Mouse (Mus musculus): Measurements from ENCODE around the gene Sgsm2. TPM values are rescaled to one million over a fixed set of nuclear protein-coding genes. Genes with fewer than 3 reads are reported as not detected.

Sgsm2 gene
- total and polyA plus RNA-seq, 2 experiments from 2014 or later: 2.3 to 11.7 TPM

GRCm38 (mm10) chr11:74880999-74881398 lies 15.9 kb downstream of the Sgsm2 start:
- H3K4me2 ChIP-seq (ENCODE audit: low read depth, low read length): no peak overlapping the region
- H3K36me3 ChIP-seq (replicated peaks; ENCODE audit: control insufficient read depth, insufficient read depth, low read length): peaks cover 6% of the 10 kb centered on the region; the same call in 1 of the 2 replicates
- no peak for ATAC-seq (ENCODE audit: insufficient read depth, low read depth)

DNA sequence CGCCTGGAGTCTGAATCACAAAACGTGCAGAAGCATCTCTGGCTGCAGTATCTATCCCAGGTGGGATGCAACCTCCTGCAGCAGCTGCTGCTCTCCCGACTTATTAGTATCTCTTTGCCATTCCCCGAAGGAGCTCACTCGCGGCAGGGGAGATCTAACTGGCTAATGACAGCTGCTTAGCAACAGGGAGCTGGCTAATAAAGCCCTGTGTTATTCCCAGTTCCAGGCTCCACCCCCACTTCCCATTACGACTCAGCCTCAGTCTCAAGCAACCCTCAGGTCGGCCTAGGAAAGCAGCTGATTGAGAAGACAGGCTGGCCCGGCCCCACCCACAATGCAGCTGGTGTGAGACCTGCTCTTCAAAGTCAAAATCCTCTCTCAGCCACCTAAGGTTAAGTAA lies 20.1 kb downstream of the Sgsm2 start:
- H3K4me2 ChIP-seq (ENCODE audit: low read depth, low read length): peak overlapping the region; percentile 24
- peak; percentile 58 for ATAC-seq (ENCODE audit: insufficient read depth, low read depth)

More at GRCm38 (mm10) chr11:74880999-74881398, 15.9 kb downstream of the Sgsm2 start:
- DNase-seq (ENCODE audit: low spot score): no peak
- no peak for TF ChIP-seq CTCF (IDR thresholded peaks at IDR 0.05; ENCODE audit: low read depth)
- no peak for TF ChIP-seq EP300 (IDR thresholded peaks at IDR 0.05; ENCODE audit: low read depth)
- Histone ChIP-seq H3K27me3 (ENCODE audit: control insufficient read depth, insufficient read depth, low read length) (no peaks in the 10 kb centered on the region), H3K9ac (replicated peaks; ENCODE audit: low read depth, low read length) (no peak overlapping the region), H3K4me3 (ENCODE audit: low read depth, low read length) (no peak overlapping the region), H3K4me1 (ENCODE audit: control insufficient read depth, insufficient read depth) (peaks cover 5% of the 10 kb centered on the region; the same call in 1 of the 2 replicates), H3K9me3 (replicated peaks; ENCODE audit: control insufficient read depth, low read length) (no peaks in the 10 kb centered on the region), H3K27ac (ENCODE audit: low read depth) (no peak overlapping the region)
- 77% methylated on average over 9 of the region's 9 CpGs for WGBS

GRCm38 (mm10) chr11:74874630-74875029 lies 22.2 kb downstream of the Sgsm2 start:
- Histone ChIP-seq H3K9ac (replicated peaks; ENCODE audit: low read depth, low read length) (no peak overlapping the region), H3K4me3 (ENCODE audit: low read depth, low read length) (no peak overlapping the region), H3K27me3 (ENCODE audit: control insufficient read depth, insufficient read depth, low read length) (no peaks in the 10 kb centered on the region), H3K27ac (ENCODE audit: low read depth) (no peak overlapping the region), H3K4me1 (ENCODE audit: control insufficient read depth, insufficient read depth) (peaks cover 5% of the 10 kb centered on the region; the same call in 1 of the 2 replicates), H3K4me2 (ENCODE audit: low read depth, low read length) (no peak overlapping the region), H3K36me3 (replicated peaks; ENCODE audit: control insufficient read depth, insufficient read depth, low read length) (no peaks in the 10 kb centered on the region), H3K9me3 (replicated peaks; ENCODE audit: control insufficient read depth, low read length) (no peaks in the 10 kb centered on the region)
- ATAC-seq (ENCODE audit: insufficient read depth, low read depth) (no peak), DNase-seq (ENCODE audit: low spot score) (no peak)
- TF ChIP-seq EP300 (IDR thresholded peaks at IDR 0.05; ENCODE audit: low read depth): no peak
- TF ChIP-seq CTCF (IDR thresholded peaks at IDR 0.05; ENCODE audit: low read depth): no peak
- 75% methylated on average over 3 of the region's 3 CpGs for WGBS

More for the DNA sequence above, 20.1 kb downstream of the Sgsm2 start:
- H3K4me3 ChIP-seq (ENCODE audit: low read depth, low read length): no peak overlapping the region
- DNase-seq (ENCODE audit: low spot score): no peak
- H3K27me3 ChIP-seq (ENCODE audit: control insufficient read depth, insufficient read depth, low read length): no peaks in the 10 kb centered on the region
- H3K9ac ChIP-seq (replicated peaks; ENCODE audit: low read depth, low read length): no peak overlapping the region
- TF ChIP-seq CTCF (IDR thresholded peaks at IDR 0.05; ENCODE audit: low read depth) (no peak), EP300 (IDR thresholded peaks at IDR 0.05; ENCODE audit: low read depth) (no peak)
- H3K36me3 ChIP-seq (replicated peaks; ENCODE audit: control insufficient read depth, insufficient read depth, low read length): no peaks in the 10 kb centered on the region
- H3K4me1 ChIP-seq (ENCODE audit: control insufficient read depth, insufficient read depth): peaks cover 5% of the 10 kb centered on the region; the same call in 1 of the 2 replicates
- WGBS: 8% methylated on average over 9 of the region's 9 CpGs
- no peaks in the 10 kb centered on the region for H3K9me3 ChIP-seq (replicated peaks; ENCODE audit: control insufficient read depth, low read length)
- no peak overlapping the region for H3K27ac ChIP-seq (ENCODE audit: low read depth)

GRCm38 (mm10) chr11:74870991-74871622 lies 25.8 kb downstream of the Sgsm2 start:
- no peak for DNase-seq (ENCODE audit: low spot score)
- TF ChIP-seq EP300 (IDR thresholded peaks at IDR 0.05; ENCODE audit: low read depth) (no peak), CTCF (IDR thresholded peaks at IDR 0.05; ENCODE audit: low read depth) (peak; percentile 31)
- Histone ChIP-seq H3K36me3 (replicated peaks; ENCODE audit: control insufficient read depth, insufficient read depth, low read length) (no peaks in the 10 kb centered on the region), H3K4me1 (ENCODE audit: control insufficient read depth, insufficient read depth) (no peaks in the 10 kb centered on the region), H3K9me3 (replicated peaks; ENCODE audit: control insufficient read depth, low read length) (no peaks in the 10 kb centered on the region), H3K4me3 (ENCODE audit: low read depth, low read length) (no peak overlapping the region), H3K27ac (ENCODE audit: low read depth) (no peak overlapping the region), H3K9ac (replicated peaks; ENCODE audit: low read depth, low read length) (no peak overlapping the region), H3K4me2 (ENCODE audit: low read depth, low read length) (no peak overlapping the region), H3K27me3 (ENCODE audit: control insufficient read depth, insufficient read depth, low read length) (no peaks in the 10 kb centered on the region)
- ATAC-seq (ENCODE audit: insufficient read depth, low read depth): no peak
- 24% methylated on average over 12 of the region's 12 CpGs for WGBS

DNA sequence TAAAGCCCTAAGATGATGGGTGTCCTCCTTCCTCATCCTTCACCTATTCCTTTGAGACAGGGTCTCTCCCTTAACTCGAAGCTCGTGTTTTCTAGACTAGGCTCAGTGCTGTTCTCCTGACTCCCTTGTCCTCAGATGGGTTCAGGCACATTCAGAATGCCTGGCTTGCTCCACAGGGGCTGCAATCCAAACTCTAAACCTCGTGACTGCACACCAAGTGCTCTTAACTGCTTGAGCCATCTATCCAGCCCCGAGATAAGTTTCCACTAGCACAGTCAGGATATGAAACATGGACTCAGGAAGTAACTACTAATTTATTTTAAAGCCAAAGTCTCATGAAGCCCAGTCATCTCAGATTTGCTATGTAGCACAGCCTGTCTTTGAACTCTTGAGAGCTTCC lies 26.3 kb downstream of the Sgsm2 start:
- H3K27ac ChIP-seq (ENCODE audit: low read depth): no peak overlapping the region
- H3K4me2 ChIP-seq (ENCODE audit: low read depth, low read length): no peak overlapping the region
- H3K4me3 ChIP-seq (ENCODE audit: low read depth, low read length): no peak overlapping the region
- no peak for DNase-seq (ENCODE audit: low spot score)
- H3K9ac ChIP-seq (replicated peaks; ENCODE audit: low read depth, low read length): no peak overlapping the region
- H3K27me3 ChIP-seq (ENCODE audit: control insufficient read depth, insufficient read depth, low read length): no peaks in the 10 kb centered on the region
- ATAC-seq (ENCODE audit: insufficient read depth, low read depth): no peak
- no peaks in the 10 kb centered on the region for H3K36me3 ChIP-seq (replicated peaks; ENCODE audit: control insufficient read depth, insufficient read depth, low read length)
- H3K4me1 ChIP-seq (ENCODE audit: control insufficient read depth, insufficient read depth): no peaks in the 10 kb centered on the region
- no peaks in the 10 kb centered on the region for H3K9me3 ChIP-seq (replicated peaks; ENCODE audit: control insufficient read depth, low read length)
- 66% methylated on average over 4 of the region's 4 CpGs for WGBS
- no peak for TF ChIP-seq CTCF (IDR thresholded peaks at IDR 0.05; ENCODE audit: low read depth)
- no peak for TF ChIP-seq EP300 (IDR thresholded peaks at IDR 0.05; ENCODE audit: low read depth)

- no peaks in the 10 kb centered on the region for H3K9me3 ChIP-seq (replicated peaks; ENCODE audit: control insufficient read depth, low read length)
- no peak for TF ChIP-seq EP300 (IDR thresholded peaks at IDR 0.05; ENCODE audit: low read depth)
- no peak for TF ChIP-seq CTCF (IDR thresholded peaks at IDR 0.05; ENCODE audit: low read depth)
These were observed 27.3 kb downstream of the Sgsm2 start for GRCm38 (mm10) chr11:74869603-74870002.

More at GRCm38 (mm10) chr11:74869603-74870002, 27.3 kb downstream of the Sgsm2 start:
- Histone ChIP-seq H3K36me3 (replicated peaks; ENCODE audit: control insufficient read depth, insufficient read depth, low read length) (no peaks in the 10 kb centered on the region), H3K27me3 (ENCODE audit: control insufficient read depth, insufficient read depth, low read length) (no peaks in the 10 kb centered on the region), H3K27ac (ENCODE audit: low read depth) (no peak overlapping the region), H3K4me2 (ENCODE audit: low read depth, low read length) (no peak overlapping the region), H3K4me1 (ENCODE audit: control insufficient read depth, insufficient read depth) (no peaks in the 10 kb centered on the region), H3K4me3 (ENCODE audit: low read depth, low read length) (no peak overlapping the region), H3K9ac (replicated peaks; ENCODE audit: low read depth, low read length) (no peak overlapping the region)
- WGBS: 86% methylated on average over 6 of the region's 6 CpGs
- no peak for ATAC-seq (ENCODE audit: insufficient read depth, low read depth)
- DNase-seq (ENCODE audit: low spot score): no peak

Measured in heart, postnatal 0 days (tissue).